Mouse (Mus musculus): Measurements from ENCODE around the gene Ddx27. TPM values are rescaled to one million over a fixed set of nuclear protein-coding genes. Genes with fewer than 3 reads are reported as not detected.

The Ddx27 gene
- polyA plus RNA-seq, 1 experiment = 15.0 TPM

GRCm38 (mm10) chr2:167081135-167081534, 66.1 kb downstream of the Ddx27 start:
- DNase-seq = no peak
- Histone ChIP-seq H3K4me3 (ENCODE audit: insufficient read depth, low read depth, low read length) (no peak overlapping the region), H3K4me1 (ENCODE audit: control insufficient read depth, insufficient read depth, low read length) (no peaks in the 10 kb centered on the region; the same call in 1 of the 2 replicates), H3K36me3 (ENCODE audit: control insufficient read depth, insufficient read depth, low read length) (no peaks in the 10 kb centered on the region), H3K27ac (ENCODE audit: insufficient read depth, low read depth, low read length) (no peak overlapping the region), H3K27me3 (replicated peaks; ENCODE audit: control insufficient read depth, insufficient read depth, low read length) (no peaks in the 10 kb centered on the region)
- TF ChIP-seq POLR2A (IDR thresholded peaks at IDR 0.05; ENCODE audit: low read depth, low read length) = no peak
- TF ChIP-seq CTCF (conservative IDR thresholded peaks at IDR 0.05; ENCODE audit: insufficient read depth, insufficient read length, low read depth, low read length) = no peak
- WGBS = 70% methylated on average over 6 of the region's 6 CpGs

- TF ChIP-seq CTCF (conservative IDR thresholded peaks at IDR 0.05; ENCODE audit: insufficient read depth, insufficient read length, low read depth, low read length) (no peak), POLR2A (IDR thresholded peaks at IDR 0.05; ENCODE audit: low read depth, low read length) (no peak)
- Histone ChIP-seq H3K4me3 (ENCODE audit: insufficient read depth, low read depth, low read length) (no peak overlapping the region), H3K27ac (ENCODE audit: insufficient read depth, low read depth, low read length) (no peak overlapping the region), H3K27me3 (replicated peaks; ENCODE audit: control insufficient read depth, insufficient read depth, low read length) (no peaks in the 10 kb centered on the region), H3K36me3 (ENCODE audit: control insufficient read depth, insufficient read depth, low read length) (no peaks in the 10 kb centered on the region), H3K4me1 (ENCODE audit: control insufficient read depth, insufficient read depth, low read length) (no peaks in the 10 kb centered on the region; the same call in 1 of the 2 replicates)
- no peak for DNase-seq
- 28% methylated on average over 4 of the region's 4 CpGs for WGBS
Measured at GRCm38 (mm10) chr2:167081639-167082038, 66.6 kb downstream of the Ddx27 start.

Other genes starting within 250 kb of the Ddx27 start
- gene Trp53rkb, start 222.7 kb upstream of the Ddx27 start, polyA plus RNA-seq (2012; rRNA removed) = 3.7 and 4.0 TPM in 2 replicates
- 17.9 and 18.7 TPM in 2 replicates for gene Arfgef2, start 209.6 kb upstream of the Ddx27 start, polyA plus RNA-seq (2012; rRNA removed)
- gene Cse1l, start 109.2 kb upstream of the Ddx27 start, polyA plus RNA-seq (2012; rRNA removed) = 15.8 TPM in 2 replicates
- gene Stau1, start 18.9 kb upstream of the Ddx27 start, polyA plus RNA-seq (2012; rRNA removed) = 25.7 and 34.2 TPM in 2 replicates
- gene Znfx1, start 47.8 kb downstream of the Ddx27 start, polyA plus RNA-seq (2012; rRNA removed) = 58.7 and 60.9 TPM in 2 replicates
- 2.9 and 4.0 TPM in 2 replicates for gene Kcnb1, start 175.0 kb downstream of the Ddx27 start, polyA plus RNA-seq (2012; rRNA removed)
- 8.3 and 11.2 TPM in 2 replicates for gene Ptgis, start 225.4 kb downstream of the Ddx27 start, polyA plus RNA-seq (2012; rRNA removed)

All from kidney, adult 2 months (tissue).